Mouse (Mus musculus) olfactory bulb, adult 2 months (tissue): ENCODE results near the gene Tnfrsf18.

Experiments used
- CTCF ChIP-seq: fragments of 200-500 bp; IDR thresholded peaks from 2 replicates; pipeline ENCODE4 v1.5.1; 2012; ENCODE audit warnings: low read depth, mild to moderate bottlenecking, low read length, moderate library complexity; ENCODE audit not compliant: insufficient read depth
- POLR2A ChIP-seq: fragments of 200-500 bp; IDR thresholded peaks from 2 replicates; pipeline ENCODE4 v1.6.1; 2012; ENCODE audit warnings: mild to moderate bottlenecking, low read depth, low read length, moderate library complexity; ENCODE audit not compliant: insufficient read depth

GRCm38 (mm10) chr4:156031593-156032391, 5.8 kb downstream of the Tnfrsf18 start:
- TF ChIP-seq CTCF = no peak
- peak; percentile 77 for TF ChIP-seq POLR2A
